Mouse (Mus musculus) left cerebral cortex, postnatal 4 days (tissue): ENCODE measurements around the gene Bpifb3. TPM values are rescaled to one million over a fixed set of nuclear protein-coding genes. Genes with fewer than 3 reads are reported as not detected.
A peak's percentile ranks its signal among the peaks of the same experiment; 100 is the strongest.

ENCODE experiments used
- DNase-seq: peaks from one replicate; pipeline ENCODE4 v3.0.0-alpha.2; 2022
- intact Hi-C: fragments of 180-260 bp; cut with DNase I; formaldehyde crosslinking; loops from one replicate; pipeline ENCODE4 v1.15.1; 2025
- total RNA-seq, 2 experiments: library from RNA; stranded (reverse); gene quantifications; 2 replicates each; pipeline ENCODE4 v1.2.3; 2021

Gene Bpifb3
- under 1 TPM in 1 of 2 experiments, not detected in 1; 0.40 TPM for total RNA-seq

DNA sequence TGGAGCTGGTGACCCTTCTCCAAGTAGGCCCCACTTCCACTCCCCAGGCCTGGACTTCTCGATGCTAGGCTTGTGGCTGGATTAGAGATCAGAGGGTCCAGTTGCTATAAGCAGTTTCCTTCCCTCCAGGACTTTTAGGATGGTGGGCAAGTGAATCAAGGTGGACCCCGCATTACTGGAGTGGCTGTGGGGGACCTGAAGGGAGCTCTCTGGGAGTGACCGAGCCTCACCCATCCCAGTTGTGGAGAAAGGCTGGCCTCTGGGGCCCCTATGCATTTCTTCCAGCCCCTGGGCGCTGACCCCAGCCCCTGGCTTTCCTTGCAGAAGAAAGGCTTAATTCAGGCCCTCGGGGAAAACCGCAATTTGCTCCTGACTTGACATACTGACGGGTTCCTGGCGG lies at the start of gene Bpifb3:
Gene Bpifb3, plus strand, starts transcription at position 301 of the 400 bp plus-strand sequence.
- intact Hi-C loops: no loop called here
- DNase-seq: no peak

GRCm38 (mm10) chr2:153870984-153871383 lies 47.0 kb upstream of the Bpifb3 start, which contains the start of gene Sun5:
TSS of gene Sun5 (minus strand) at chr2:153871084.
- no peak for DNase-seq
- intact Hi-C loops: no loop called here

GRCm38 (mm10) chr2:153874745-153875144 lies 43.3 kb upstream of the Bpifb3 start, which contains the start of gene Bpifb2:
TSS of gene Bpifb2 (plus strand) at chr2:153875045.
- DNase-seq: no peak
- intact Hi-C loops: no loop called here

GRCm38 (mm10) chr2:153899111-153899510 lies 18.9 kb upstream of the Bpifb3 start:
- DNase-seq: peak; percentile 56
- intact Hi-C loops: no loop called here

DNA sequence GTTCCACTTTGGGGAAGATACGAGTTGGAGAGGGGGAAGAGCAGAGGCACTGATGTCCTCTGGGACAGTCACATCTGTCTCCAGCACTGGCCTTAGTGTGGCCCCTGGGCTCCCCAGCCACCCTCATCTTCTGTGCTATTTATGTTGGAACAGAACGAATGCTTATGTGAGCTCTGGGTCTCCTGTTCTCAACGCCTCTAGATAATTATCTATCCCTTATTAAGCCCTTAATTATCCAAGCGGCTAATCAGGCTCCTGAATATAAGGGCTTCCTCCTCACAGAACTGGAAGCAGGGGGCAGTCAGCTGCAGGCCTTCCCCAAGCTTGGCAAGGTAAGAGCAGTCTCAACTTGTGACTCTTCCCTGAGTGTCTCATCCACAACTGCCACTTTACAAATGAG lies 17.9 kb upstream of the Bpifb3 start, which contains the start of gene Bpifb6:
Gene Bpifb6, plus strand, starts transcription at position 301 of the 400 bp plus-strand sequence.
- no peak for DNase-seq

DNA sequence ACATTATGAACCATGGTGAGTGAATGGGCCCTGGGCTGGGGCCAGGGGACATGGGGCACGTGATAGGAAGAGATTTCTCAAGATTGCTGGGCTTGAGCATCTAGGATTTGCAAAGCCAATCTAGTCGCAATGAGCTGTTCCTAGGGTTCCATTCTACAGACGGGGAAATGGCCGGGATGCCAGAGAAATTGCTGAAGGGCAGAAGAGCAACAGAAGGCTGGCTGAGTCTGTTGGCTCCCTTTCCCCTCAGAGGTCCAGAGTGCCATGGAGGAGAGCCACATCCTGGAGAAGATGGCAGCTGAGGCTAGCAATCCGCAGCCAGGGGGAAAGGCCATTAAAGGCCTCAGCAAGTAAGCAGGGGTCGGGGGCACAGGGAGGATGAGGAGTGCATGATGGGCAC lies 15.3 kb upstream of the Bpifb3 start:
- DNase-seq: peak; percentile 38
- intact Hi-C loops: no loop called here

More for the DNA sequence above, 17.9 kb upstream of the Bpifb3 start, which contains the start of gene Bpifb6:
- intact Hi-C loops: no loop called here

DNA sequence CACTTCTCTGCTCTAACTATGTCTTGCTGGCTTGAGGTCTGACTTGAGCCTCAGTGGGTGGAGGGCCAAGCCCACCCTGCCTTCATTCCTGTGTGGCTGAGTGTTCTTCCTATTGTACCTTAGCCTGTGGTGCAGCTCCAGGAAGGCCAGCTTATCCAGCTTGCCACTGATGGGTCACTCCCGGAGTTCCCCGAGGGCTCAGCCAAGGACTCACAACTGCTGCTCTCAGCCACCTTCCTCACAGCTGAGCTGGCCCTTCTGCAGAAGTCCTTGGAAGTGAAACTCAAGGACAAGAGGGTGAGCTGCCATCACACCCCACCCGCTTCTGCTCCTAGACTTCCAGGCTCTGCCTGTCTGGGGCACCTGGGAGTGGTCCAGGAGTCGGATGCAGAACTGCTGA lies 11.4 kb upstream of the Bpifb3 start:
- intact Hi-C loops: no loop called here
- no peak for DNase-seq

- intact Hi-C loops: no loop called here
- DNase-seq: peak; percentile 29
Observed at GRCm38 (mm10) chr2:153914151-153914550, 3.9 kb upstream of the Bpifb3 start.

- intact Hi-C loops: no loop called here
- no peak for DNase-seq
Observed at GRCm38 (mm10) chr2:153921246-153921645, 3.2 kb downstream of the Bpifb3 start.

DNA sequence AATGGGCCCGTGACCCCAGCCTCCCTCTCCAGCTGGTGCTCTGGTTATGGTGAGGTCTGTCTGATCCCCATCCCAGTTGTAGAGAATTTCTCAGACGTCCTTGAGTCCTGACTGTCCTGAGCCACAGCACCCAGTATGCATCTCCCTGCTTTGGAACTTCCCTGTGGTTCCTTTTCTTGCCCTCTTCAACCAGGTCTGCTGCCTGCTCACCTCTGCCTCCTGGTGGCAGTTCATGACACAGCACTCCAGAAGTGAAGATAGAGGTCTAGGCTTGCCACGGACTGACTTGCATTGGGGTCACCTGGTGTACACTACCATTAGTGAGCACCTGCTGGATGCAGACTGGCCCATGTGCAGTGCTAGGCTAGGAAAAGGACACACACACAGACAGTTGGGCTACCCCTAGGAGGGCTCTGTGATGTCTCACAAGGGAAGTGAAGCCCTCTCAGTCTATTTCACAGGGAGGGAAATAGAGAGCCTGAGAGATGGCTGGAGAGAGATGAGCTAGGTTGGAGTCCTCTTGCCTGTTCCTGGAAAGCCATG lies 11.9 kb downstream of the Bpifb3 start:
- peak; percentile 73 for DNase-seq
- intact Hi-C loops: no loop called here

DNA sequence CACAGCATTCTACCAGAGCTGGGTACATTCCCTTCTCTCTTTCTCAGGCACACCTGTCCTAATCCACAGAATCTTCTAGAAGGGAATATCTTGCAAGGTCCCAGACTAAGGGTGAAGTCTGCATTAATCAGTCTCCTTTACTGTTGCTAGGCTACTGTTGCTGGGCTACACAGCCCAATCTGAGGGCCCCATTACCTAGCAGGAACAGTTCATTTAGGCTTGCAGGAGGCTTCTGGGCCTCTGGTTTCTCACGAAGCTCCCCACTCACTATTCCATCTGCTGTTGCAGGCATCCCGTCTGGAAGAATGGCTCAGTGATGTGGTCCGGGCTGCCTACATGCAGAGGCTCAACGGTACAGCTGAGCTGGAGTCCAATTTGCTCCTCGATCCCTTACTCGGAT lies 13.1 kb downstream of the Bpifb3 start:
- no peak for DNase-seq
- intact Hi-C loops: no loop called here

GRCm38 (mm10) chr2:153933311-153933710 lies 15.3 kb downstream of the Bpifb3 start:
- DNase-seq: peak; percentile 44
- intact Hi-C loops: no loop called here

DNA sequence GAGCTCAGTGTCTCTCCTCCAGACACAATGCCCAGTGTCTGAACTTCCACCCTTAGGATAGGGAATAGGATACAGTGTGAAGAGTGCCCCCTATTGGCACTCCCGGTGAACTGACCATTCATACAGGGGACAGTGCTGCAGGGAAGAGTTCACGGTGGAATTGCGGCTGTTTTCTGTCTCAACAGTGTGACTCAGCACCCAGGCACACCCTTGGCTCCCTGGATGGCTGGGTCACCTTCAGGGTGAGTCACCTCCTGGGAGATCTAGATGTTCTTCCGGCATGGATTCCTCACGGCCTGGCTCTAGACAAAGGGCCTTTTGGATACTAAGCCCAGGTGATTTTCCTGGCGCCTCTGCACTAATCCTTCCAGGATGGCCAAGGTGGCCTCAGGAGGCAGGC lies 17.3 kb downstream of the Bpifb3 start:
- intact Hi-C loops: no loop called here
- DNase-seq: no peak

- intact Hi-C loops: no loop called here
- DNase-seq: no peak
Observed at GRCm38 (mm10) chr2:153937843-153938242, 19.8 kb downstream of the Bpifb3 start, which contains the start of gene Bpifb4. TSS of gene Bpifb4 (plus strand) at chr2:153938212.

DNA sequence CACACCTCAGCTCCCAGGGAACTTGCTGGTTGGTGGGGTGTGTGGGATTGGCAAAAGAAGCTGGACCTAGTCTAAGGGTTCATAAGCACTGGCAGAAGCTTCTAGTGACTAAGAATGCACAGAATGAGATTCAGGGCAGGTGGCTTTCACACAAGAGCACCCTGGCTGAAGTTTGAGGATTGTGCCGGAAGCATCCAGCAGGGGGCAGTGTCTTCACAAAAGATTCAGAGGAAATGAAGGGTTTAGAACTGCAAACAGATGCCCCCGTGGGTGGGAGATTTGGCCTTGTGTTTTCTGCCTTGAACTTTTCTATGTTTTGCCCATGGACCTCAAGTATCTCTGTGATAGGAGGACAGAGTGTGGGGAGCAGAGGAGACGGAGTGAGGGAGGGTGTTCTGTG lies 25.5 kb downstream of the Bpifb3 start:
- intact Hi-C loops: no loop called here
- peak; percentile 69 for DNase-seq

- no peak for DNase-seq
- intact Hi-C loops: no loop called here
Observed at GRCm38 (mm10) chr2:153944567-153944966, 26.5 kb downstream of the Bpifb3 start.

GRCm38 (mm10) chr2:153952897-153953296 lies 34.9 kb downstream of the Bpifb3 start:
- intact Hi-C loops: loop anchor here (5.0 kb wide), 1 partner anchor 281 kb away; no protein-coding TSS in a partner anchor
- DNase-seq: peak; percentile 69

DNA sequence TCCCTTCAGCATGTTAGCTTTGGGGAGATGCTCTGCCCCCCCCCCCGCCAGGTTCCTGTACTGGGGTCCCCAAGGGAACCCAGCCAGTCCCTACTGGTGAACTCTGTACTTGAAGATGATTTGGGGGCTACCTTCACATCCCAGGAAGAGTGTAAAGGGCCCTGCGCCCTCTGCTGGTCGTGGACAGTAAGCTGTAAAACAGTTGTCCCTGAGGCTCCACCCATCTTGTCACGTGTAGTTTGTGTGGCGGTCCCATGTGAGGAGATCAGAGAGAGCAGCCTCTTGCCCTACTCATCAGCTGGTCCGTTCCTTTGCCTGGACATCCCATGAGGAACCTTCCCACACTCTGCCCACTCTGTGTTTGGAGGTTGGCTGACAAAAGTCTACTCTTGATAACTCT lies 35.8 kb downstream of the Bpifb3 start:
- DNase-seq: peak; percentile 61
- intact Hi-C loops: loop anchor here (5.0 kb wide), 1 partner anchor 282 kb away; no protein-coding TSS in a partner anchor

GRCm38 (mm10) chr2:153962821-153963331 lies 44.8 kb downstream of the Bpifb3 start:
- intact Hi-C loops: no loop called here
- no peak for DNase-seq

- DNase-seq: peak; percentile 79
- intact Hi-C loops: no loop called here
Observed at GRCm38 (mm10) chr2:153963334-153963733, 45.3 kb downstream of the Bpifb3 start.

DNA sequence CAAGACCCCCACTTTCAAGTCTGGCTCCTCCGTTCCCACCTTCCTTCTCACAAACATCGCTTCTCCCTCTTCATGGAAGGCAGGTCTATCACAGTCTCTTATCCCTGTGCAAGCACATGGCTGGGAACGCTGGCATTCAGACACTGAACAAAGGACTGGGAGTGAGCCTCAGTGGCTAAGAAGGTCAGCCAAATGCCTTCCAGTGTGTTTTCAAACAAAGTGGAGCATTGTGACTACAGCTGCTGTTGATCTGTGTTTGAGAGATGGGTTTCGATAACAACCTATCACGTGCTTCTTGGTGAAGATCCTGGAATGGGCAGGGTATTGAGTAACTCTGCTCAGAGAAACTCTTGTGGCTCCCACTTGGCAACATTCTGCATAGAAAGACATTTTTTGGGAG lies 52.2 kb downstream of the Bpifb3 start:
- intact Hi-C loops: no loop called here
- DNase-seq: no peak

DNA sequence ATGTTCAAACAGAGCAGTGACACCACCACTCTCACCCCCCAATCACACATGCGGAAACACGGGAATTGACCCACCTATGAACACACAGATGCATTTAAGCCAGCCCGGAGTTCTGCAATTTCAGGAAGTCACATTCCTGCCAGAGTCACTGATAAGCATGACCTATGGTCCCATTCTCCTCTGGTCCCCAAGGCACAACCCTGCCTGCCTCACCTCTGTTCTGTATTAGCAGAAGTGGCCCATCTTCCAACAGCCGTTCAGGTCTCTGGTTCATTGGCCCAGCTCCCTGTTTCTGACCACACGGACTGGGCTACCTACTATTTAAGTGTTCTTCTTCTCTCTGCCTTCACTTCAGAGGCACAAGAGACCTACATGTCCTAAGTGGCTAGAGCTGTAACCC lies 56.6 kb downstream of the Bpifb3 start, which contains the start of gene Bpifa6:
Gene Bpifa6, plus strand, starts transcription at position 364 of the 400 bp plus-strand sequence.
- intact Hi-C loops: no loop called here

More for the DNA sequence above, 56.6 kb downstream of the Bpifb3 start, which contains the start of gene Bpifa6:
- DNase-seq: no peak
